Mouse (Mus musculus): Measurements from ENCODE around the gene Dnah7a.
"Not testable (repeated sequence)": the region's sequence is repeated elsewhere in the genome, so short reads cannot be mapped to it uniquely, and the experiment has no call there.

GRCm38 (mm10) chr1:53664268-53664667, 42.3 kb downstream of the Dnah7a start:
- TF ChIP-seq CTCF (IDR thresholded peaks at IDR 0.05; ENCODE audit: borderline replicate concordance, extremely low read depth, insufficient read depth, insufficient read length); POLR2A (IDR thresholded peaks at IDR 0.05; ENCODE audit: borderline replicate concordance, extremely low read depth, insufficient read depth, insufficient read length, poor library complexity, severe bottlenecking): not testable (repeated sequence)
